Mouse (Mus musculus): ENCODE measurements around the gene Astn2.

- TF ChIP-seq CTCF (conservative IDR thresholded peaks at IDR 0.05; ENCODE audit: low read length) (no peak), POU5F1 (IDR thresholded peaks at IDR 0.05; ENCODE audit: borderline replicate concordance, low read length) (no peak), NANOG (IDR thresholded peaks at IDR 0.05; ENCODE audit: borderline replicate concordance, low read length) (no peak)
Measured at GRCm38 (mm10) chr4:65695241-65695640, 709.2 kb downstream of the Astn2 start.

Data from E14TG2a.4 (cell line).